Comparison of ENCODE assay signal across 23 mouse cellular contexts in the genomic region with DNA sequence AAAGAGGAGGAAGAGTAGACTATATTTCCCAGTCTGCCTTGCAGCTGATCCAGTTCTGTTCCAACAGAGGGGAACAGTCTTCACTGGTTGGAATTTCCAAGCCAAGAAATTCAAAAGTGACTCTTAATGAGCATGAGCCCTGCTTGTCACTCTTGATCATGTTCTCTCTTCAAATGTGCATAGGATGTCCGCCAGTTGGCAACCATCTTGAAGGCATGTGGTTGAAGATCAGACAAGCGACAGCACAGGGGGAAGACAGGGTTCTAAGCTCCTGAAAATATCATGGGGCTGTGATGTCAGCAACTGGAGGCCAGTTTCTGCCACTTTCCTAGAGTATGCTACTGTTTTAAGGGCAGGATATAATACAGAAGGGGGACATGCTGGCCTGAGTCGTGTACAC.
"Had no signal": no experiment of that assay in that cellular context is flagged by ENCODE, and none has a peak within 500 bp of the region (broad histone marks: within the 10 kb centered on the region; RNA-seq: fewer than 3 reads in every experiment).

No protein-coding gene starts in this region.

- H3K4me1 ChIP-seq: heart, embryonic 15.5 days; hindbrain, embryonic 13.5 days; hindbrain, embryonic 15.5 days; liver, embryonic 12.5 days had no signal

- H3K9me3 ChIP-seq: heart, embryonic 13.5 days; heart, embryonic 15.5 days; hindbrain, embryonic 13.5 days; hindbrain, embryonic 15.5 days; kidney, embryonic 15.5 days; limb, embryonic 13.5 days; limb, embryonic 15.5 days; liver, embryonic 12.5 days had no signal

- H3K27me3 ChIP-seq: heart, embryonic 13.5 days; heart, embryonic 15.5 days; hindbrain, embryonic 15.5 days; kidney, embryonic 15.5 days; limb, embryonic 13.5 days; limb, embryonic 15.5 days; liver, embryonic 12.5 days had no signal

- H3K36me3 ChIP-seq: heart, embryonic 13.5 days; heart, embryonic 15.5 days; hindbrain, embryonic 13.5 days; hindbrain, embryonic 15.5 days; kidney, embryonic 15.5 days; limb, embryonic 13.5 days; limb, embryonic 15.5 days; liver, embryonic 12.5 days had no signal

- H3K27ac ChIP-seq: heart, adult 2 months; heart, embryonic 13.5 days; heart, embryonic 15.5 days; hindbrain, embryonic 13.5 days; hindbrain, embryonic 15.5 days; kidney, embryonic 15.5 days; kidney, postnatal 0 days; limb, embryonic 13.5 days; limb, embryonic 15.5 days; liver, embryonic 12.5 days had no signal

- ATAC-seq: liver, embryonic 12.5 days had no signal

- H3K9ac ChIP-seq: heart, embryonic 13.5 days; heart, embryonic 15.5 days; hindbrain, embryonic 13.5 days; hindbrain, embryonic 15.5 days; kidney, embryonic 15.5 days; limb, embryonic 13.5 days; limb, embryonic 15.5 days; liver, embryonic 12.5 days had no signal

- H3K4me2 ChIP-seq: heart, embryonic 11.5 days; heart, embryonic 13.5 days; heart, embryonic 15.5 days; hindbrain, embryonic 13.5 days; hindbrain, embryonic 15.5 days; kidney, embryonic 15.5 days; limb, embryonic 13.5 days; limb, embryonic 15.5 days; liver, embryonic 12.5 days had no signal

- H3K4me3 ChIP-seq: heart, adult 2 months; heart, embryonic 13.5 days; heart, embryonic 15.5 days; hindbrain, embryonic 13.5 days; hindbrain, embryonic 15.5 days; kidney, embryonic 15.5 days; limb, embryonic 13.5 days; limb, embryonic 15.5 days; liver, embryonic 12.5 days had no signal

- DNase-seq: gastrocnemius, postnatal 14 days; gastrocnemius, postnatal 36 days; heart, adult 11 months; heart, adult 2 months; heart, postnatal 14 days; heart, postnatal 36 days; kidney, adult 11 months; kidney, adult 2 months; kidney, adult 9 months; kidney, postnatal 14 days; kidney, postnatal 36 days; layer of hippocampus, adult 9-11 months; layer of hippocampus, postnatal 36 days had no signal
